Mouse (Mus musculus) mature B cell (primary cell): ENCODE results near the gene Il17rc.

Experiments
- in situ Hi-C: fragments of 300-500 bp; cut with MboI; formaldehyde crosslinking; loops from 2 replicates; pipeline ENCODE4 v1.14.3; 2019

Il17rc gene

DNA sequence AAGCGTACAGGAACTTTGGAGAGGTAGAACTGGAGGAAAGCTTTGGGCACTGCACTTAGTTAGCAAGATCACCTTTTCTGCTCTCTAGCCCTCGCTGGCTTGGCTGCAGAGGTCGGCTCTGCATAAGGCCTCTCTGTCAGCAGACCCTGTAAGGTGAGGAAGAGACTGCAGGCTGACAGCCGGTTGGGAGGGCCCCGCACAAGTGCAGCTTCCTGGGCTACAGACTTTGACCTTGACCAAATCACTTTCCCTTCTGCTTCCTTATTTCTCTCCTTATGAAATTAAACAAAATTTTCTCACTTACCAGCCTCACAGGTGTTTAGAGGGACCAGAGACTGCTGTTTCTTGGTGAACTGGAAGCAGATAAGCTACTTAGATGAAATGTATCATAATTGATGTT is 16.2 kb upstream of the Il17rc start:
- in situ Hi-C loops: no loop called here

DNA sequence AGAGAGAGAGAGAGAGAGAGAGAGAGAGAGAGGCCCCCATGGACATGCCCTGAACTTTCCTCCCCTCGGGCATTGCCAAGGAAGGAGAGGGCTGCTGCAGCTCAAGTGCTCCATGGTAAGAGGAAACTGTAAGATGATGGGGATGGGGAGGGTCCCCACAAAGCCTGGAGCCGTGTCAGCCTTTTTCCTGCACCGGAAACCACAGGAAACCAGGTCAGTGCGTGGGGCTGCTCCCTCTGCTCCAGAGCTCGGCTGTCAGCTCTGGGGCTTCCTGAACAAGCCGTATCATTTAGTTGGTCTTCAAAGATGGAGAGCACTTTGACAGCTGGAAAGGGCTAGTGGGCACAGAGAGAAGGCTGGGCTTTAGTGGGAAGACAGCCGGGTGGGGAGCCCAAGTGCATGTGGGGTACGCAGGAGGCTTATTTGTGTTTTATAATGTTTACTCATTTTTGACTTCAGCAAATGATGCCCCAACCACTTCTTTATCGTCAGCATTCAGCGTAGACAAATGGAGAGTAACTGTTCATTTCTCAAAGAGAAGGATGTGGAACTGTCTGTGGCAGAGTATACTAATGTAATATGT is 13.2 kb upstream of the Il17rc start, which contains the start of gene Il17re:
Il17re (plus strand) TSS at position 533 of the 583 bp plus-strand sequence.
- in situ Hi-C loops: no loop called here

DNA sequence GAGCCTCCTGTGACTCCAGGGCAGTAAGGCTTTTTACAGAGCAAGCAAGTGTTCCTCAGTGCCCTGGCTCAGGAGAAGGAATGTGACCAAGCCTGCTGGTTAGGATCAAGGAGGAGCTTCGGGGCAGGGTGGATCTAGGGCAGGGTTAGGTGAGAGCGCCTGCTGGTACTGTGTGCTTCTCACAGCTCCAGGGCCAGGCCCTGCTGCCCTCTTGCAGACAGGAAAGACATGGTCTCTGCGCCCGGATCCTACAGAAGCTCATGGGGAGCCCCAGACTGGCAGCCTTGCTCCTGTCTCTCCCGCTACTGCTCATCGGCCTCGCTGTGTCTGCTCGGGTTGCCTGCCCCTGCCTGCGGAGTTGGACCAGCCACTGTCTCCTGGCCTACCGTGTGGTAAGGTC is 12.6 kb upstream of the Il17rc start:
- in situ Hi-C loops: no loop called here

DNA sequence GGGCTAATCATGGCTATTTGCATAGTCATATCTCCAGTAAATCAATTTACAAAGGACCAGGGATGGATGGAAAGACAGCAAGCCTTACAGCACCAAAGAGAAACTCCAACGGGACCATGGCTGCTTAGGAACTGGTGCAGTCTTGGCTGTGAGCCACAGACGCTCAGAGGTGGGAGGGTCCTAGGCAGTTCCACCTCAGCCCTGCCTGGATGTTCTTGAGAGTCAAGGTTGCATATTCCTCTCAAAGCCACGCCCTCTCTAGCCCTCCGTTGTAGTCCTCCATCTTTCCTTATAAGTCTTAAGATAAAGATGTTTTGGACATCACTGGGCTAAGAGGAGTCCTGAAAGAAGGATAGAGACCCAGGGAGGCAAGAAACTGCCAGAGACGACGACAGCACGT is 7.2 kb upstream of the Il17rc start:
- in situ Hi-C loops: no loop called here

DNA sequence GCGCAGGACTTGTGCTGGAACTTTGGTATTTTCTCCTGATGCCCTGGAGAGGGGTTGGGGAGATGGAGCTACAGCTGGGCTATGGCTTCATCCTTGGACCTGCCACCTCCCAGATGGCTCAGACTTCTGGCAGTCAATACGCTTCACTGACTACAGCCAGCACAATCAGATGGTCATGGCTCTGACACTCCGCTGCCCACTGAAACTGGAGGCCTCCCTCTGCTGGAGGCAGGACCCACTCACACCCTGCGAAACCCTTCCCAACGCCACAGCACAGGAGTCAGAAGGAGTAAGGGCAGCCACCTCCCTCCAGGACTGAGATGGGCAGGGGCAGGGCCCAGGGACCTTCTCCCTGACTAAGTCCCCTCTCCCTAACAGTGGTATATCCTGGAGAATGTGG is 5.6 kb upstream of the Il17rc start:
- in situ Hi-C loops: no loop called here

DNA sequence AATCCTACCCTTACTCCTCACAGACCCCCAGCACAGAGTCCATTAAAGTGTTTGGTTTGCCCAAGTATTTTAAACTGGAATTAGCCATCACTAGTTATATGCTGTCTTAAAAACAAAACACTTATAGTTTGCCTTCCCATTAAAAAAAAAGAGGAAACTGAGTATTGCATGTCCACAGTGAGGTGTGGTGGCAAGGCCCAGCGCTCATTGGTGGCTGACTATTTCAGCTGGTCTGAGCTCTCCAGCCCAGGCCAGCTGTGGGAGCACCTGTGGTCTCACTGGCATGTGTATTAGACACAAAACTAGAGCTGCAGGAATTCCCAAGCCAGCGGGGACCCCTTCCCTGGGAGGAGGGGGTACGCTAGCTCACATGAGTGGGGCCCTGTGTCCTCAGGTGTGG is 2.7 kb upstream of the Il17rc start:
- in situ Hi-C loops: no loop called here

DNA sequence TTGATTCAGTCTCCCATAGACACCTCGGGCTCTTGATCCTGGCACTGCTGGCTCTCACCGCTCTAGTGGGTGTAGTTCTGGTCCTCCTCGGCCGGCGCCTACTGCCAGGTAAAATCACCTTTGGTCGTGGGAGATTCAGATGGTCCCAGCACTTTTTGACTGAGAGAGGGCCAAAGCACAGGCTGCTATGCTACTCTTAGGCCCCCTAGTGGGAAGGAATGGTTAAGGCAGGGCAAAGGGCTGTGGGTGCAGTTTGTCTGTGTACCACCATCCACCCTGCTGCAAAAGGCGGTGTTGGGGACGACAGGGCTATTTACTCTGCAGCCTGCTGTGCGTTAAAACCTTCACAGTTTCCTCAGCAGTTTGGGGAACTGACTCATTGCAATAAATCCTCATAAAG is 2.2 kb upstream of the Il17rc start:
- in situ Hi-C loops: no loop called here

DNA sequence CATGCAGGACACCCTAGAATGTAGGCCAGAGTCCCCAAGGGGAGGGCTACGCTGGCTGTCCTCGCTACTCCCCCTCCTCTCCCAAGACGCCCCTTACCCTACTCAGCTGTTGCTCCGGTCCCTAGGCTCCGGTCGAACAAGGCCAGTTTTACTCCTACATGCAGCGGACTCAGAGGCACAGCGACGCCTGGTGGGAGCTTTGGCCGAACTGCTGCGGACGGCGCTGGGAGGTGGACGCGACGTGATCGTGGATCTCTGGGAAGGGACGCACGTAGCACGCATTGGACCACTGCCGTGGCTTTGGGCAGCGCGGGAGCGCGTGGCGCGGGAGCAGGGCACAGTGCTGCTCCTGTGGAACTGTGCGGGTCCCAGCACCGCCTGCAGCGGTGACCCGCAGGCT is 1.8 kb upstream of the Il17rc start:
- in situ Hi-C loops: no loop called here

DNA sequence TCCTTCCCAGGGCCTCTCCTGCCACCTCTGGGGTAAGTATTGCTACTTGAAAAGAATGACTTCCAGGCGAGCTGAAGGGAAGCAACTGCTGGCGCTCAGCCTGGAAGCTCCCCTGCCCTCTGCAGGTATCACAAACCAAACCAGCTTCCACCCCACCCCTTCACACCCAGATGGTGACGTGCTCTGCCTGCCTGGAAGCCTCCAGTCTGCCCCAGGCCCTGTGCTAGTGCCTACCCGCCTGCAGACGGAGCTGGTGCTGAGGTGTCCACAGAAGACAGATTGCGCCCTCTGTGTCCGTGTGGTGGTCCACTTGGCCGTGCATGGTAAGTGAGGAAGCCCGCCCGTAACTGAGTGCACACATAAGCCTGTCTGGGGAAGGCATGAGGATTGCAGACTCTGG is 834 bp downstream of the Il17rc start:
- in situ Hi-C loops: no loop called here

DNA sequence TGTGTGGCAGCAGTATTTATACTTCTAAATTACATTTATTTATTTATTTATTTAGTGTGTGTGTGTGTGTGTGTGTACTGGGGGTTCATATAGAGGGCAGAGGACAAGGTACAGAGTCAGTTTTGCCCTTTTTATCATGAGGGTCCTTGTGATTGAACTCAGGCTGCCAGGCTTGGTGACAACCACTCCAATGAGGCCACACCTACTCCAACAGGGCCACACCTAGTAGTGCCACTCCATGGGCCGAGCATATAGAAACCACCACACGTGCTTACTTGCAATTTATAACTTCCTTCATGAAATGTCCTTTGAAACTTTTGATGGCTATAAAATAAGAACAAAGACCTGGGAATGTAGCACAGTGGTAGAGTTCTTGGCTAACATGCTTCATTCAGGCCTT is 2.0 kb downstream of the Il17rc start:
- in situ Hi-C loops: no loop called here

DNA sequence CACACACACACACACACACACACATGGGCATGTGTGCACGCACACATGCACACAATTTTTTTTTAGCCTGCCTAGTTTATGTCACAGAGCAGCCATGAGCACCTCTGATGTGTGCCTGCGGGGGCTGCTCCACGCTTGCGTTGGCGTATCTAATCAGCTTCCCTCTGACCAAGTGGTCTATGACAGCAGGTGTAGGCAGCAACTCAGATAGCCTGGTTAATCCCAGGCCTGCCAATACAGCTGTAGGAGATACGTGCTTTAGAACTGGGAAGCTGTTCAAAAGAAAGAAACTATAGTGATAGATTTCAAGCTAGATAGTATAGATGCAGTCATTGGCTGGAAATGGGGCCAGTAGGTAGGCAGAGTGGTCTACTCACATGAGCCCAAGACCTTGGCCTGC is 2.5 kb downstream of the Il17rc start:
- in situ Hi-C loops: no loop called here

DNA sequence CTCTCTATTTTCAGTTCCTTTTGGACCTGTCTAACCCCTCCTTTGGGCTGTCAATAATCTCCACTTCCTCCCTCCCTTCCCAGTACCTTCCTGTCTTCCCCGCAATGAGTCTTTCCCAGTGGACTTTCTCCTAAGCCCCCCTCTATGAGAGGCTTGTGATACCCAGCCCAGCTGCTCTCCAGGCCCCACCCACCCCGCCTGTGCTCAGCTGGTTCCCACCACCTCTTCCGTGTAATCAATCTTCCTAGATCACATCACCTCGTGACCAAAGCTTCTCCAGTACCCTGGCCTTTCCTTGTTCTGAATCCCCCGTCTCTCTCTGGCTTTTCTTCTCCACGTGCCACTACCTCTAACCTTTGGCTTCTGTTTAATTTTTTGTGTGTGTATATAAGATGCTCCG is 6.1 kb downstream of the Il17rc start:
- in situ Hi-C loops: no loop called here

DNA sequence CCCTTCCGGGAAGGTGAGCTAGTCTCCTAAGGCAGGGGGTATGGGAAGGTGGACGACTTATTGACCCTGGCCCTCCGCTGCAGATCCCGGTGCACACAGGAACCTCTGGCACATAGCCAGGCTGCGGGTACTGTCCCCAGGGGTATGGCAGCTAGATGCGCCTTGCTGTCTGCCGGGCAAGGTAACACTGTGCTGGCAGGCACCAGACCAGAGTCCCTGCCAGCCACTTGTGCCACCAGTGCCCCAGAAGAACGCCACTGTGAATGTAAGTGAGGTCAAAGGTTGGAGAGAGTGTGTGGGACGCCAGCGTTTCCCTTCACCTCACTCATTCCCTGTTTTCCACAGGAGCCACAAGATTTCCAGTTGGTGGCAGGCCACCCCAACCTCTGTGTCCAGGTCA is 7.7 kb downstream of the Il17rc start:
- in situ Hi-C loops: no loop called here

DNA sequence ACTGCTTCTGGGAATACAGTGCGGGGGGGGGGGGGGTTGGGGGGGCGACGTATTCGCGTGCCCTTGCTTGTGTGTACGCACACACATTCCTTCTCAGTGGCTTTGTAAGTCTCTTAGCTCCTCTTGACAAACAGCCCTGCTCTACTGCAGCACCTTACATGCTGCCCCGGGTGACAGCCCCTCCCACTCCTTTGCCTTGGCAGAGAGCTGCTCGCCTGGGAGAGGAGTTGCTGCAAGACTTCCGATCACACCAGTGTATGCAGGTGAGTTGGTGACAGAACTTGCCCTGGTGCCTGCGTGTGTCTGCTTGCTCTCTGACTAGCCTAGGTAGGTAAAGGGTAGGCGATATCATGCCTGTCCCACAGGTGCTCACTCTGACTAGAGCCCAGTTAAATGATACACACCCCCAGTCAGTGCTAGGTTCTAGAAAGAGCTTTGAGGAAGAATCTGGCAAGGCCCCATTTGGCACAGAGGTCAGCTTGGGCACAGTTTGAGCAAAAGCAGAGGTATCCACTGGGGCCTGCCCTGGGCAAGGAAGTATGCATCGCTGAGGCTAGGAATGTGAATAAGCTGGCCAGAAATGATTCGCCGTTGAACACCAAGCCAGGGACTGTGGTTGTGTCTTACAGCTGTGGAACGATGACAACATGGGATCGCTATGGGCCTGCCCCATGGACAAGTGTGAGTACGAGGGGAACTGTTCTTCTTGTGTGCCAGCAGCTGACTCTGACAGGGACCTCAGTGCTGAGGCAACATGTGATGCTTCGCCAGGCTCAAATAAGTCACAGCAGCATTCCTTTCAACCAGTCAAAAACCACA is 9.5 kb downstream of the Il17rc start:
- in situ Hi-C loops: no loop called here

DNA sequence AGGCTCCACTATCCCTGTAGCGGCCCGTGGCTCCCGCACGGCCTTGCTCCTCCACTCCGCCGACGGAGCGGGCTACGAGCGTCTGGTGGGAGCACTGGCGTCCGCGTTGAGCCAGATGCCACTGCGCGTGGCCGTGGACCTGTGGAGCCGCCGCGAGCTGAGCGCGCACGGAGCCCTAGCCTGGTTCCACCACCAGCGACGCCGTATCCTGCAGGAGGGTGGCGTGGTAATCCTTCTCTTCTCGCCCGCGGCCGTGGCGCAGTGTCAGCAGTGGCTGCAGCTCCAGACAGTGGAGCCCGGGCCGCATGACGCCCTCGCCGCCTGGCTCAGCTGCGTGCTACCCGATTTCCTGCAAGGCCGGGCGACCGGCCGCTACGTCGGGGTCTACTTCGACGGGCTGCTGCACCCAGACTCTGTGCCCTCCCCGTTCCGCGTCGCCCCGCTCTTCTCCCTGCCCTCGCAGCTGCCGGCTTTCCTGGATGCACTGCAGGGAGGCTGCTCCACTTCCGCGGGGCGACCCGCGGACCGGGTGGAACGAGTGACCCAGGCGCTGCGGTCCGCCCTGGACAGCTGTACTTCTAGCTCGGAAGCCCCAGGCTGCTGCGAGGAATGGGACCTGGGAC is 11.4 kb downstream of the Il17rc start:
- in situ Hi-C loops: no loop called here

DNA sequence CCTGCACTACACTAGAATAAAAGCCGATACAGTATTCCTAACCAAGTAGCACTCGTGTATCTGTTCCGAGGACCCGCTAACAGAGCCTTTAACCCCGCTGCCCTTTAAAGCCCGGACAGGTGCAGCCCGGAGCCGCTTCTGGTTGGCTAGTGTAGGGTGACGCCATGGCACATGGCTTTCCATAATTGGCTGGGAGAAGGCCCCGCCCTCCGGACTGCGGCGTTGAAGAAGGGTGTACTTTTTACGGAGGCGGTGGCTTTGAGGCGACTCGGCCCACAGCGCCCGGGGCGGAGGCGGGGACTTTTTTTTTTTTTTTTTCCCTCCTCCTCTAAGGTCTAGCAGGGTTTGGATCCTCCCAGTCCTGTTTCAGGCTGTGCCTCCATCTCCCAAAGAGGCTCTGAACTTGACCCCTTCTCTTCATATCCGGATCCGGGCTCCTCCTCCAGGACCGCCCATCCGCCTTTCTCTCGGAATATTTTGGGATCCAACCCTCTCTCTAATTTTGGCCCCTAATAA is 11.9 kb downstream of the Il17rc start, which contains the start of gene Creld1:
Creld1 (plus strand) TSS at position 198 of the 516 bp plus-strand sequence.
- in situ Hi-C loops: no loop called here

DNA sequence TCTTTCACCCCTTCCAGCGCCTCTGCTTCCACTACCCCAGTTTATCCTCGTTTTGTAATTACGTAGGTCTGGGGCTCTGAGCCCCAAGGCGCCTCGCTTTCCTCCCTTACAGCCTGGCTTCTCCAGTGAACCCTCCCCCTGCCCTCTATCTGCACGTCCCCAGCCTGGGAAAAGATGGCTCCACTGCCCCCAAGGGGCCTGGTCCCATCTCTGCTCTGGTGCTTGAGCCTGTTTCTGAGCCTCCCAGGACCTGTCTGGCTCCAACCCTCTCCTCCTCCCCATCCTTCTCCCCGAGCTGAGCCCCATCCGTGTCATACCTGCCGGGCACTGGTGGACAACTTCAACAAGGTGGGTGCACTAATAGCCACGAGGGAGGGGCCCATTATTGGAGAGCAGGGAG is 12.5 kb downstream of the Il17rc start:
- in situ Hi-C loops: no loop called here

DNA sequence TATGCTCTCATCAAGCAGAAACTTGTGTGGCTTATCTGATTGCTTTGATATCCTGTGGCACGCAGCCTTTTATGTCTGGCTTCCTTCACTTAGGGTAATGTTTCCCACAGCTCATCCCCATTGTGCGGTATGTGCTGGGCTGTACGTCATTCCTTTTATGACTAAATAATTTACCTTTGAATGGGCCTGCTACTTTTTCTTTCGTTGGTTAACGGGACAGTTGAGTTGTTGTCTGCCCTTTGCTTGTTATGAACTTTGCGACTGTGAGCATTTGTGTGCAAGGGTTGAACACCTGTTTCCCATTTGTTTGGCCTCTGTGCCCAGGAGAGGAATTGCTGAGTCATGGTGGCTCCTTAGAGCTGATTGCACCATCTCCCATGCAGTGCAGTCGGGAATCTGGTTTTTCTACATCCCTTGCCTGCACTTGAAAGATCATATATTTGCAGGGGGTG is 15.9 kb downstream of the Il17rc start:
- in situ Hi-C loops: no loop called here

DNA sequence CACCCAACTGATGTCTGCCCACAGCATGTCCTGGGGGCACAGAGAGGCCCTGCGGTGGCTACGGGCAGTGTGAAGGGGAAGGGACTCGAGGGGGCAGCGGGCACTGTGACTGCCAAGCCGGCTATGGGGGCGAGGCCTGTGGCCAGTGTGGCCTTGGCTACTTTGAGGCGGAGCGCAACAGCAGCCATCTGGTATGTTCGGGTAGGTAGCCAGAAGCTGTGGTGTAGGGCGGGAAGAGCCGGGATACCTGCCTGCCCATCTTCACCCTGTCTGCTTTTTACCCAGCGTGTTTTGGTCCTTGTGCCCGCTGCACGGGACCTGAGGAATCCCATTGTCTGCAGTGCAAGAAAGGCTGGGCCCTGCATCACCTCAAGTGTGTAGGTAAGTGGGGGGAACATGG is 18.2 kb downstream of the Il17rc start:
- in situ Hi-C loops: no loop called here

DNA sequence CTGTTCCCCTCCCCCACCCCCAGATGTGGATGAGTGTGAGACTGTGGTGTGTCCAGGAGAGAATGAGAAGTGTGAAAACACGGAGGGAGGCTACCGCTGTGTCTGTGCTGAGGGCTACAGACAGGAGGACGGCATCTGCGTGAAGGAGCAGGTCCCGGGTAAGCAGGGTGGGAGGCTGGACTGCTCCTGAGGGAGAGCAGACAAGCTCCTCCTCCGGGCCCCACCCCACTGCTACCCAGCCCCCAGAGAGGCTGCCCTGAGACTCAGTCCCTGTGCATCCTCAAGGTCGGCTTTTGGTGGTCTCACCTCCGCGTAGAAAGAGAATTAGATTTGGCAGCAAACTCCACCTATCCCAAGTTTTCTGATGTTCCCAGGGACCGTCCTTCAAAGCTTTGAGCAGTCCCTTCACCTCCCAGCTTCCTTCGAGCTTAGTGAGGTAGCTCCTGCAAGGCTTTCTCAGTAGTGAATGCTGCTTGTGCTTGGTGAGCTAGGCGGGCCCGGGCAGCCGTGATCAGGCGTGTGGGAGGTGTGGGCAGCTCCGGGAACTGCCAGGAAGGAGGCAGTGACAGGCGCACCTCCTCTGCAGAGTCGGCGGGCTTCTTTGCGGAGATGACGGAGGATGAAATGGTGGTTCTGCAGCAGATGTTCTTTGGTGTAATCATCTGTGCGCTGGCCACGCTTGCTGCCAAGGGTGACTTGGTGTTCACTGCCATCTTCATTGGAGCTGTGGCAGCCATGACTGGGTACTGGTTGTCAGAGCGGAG is 21.1 kb downstream of the Il17rc start:
- in situ Hi-C loops: no loop called here

DNA sequence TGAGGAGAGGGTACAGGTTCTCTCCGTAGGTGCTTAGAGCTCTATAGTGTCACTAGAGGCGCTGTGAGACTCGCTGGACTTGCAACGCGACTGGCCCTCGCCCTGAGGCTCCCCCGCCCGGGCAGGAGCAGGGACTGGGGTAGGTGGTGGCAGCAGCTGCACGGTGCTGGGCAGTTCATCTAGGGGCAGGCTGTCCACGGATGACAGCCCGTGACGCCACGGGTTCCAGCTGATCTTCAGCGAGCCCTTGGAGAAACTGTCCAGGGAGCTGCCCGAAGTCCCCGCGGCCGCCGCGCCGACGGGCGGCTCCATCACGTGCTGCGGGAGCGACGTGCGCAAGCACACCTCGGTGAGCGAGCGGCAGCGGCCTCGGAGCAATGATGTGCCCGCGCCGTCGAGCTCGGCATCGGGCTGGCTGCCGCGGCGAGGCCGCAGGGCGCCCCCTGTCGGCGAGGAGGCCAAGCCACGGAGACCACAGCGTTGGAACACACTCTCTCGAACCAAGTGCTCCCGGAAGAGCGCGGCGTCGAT is 23.1 kb downstream of the Il17rc start:
- in situ Hi-C loops: no loop called here
